Mouse (Mus musculus) lung, postnatal 0 days (tissue): ENCODE data around the gene Rilp.

Source experiments
- CTCF ChIP-seq: IDR thresholded peaks from 2 replicates; pipeline ENCODE4 v1.5.1; 2016; ENCODE audit warnings: antibody characterized with exemption, mild to moderate bottlenecking
- EP300 ChIP-seq: IDR thresholded peaks from 2 replicates; pipeline ENCODE4 v1.6.1; 2016; ENCODE audit warnings: antibody characterized with exemption, mild to moderate bottlenecking, control low read depth

DNA sequence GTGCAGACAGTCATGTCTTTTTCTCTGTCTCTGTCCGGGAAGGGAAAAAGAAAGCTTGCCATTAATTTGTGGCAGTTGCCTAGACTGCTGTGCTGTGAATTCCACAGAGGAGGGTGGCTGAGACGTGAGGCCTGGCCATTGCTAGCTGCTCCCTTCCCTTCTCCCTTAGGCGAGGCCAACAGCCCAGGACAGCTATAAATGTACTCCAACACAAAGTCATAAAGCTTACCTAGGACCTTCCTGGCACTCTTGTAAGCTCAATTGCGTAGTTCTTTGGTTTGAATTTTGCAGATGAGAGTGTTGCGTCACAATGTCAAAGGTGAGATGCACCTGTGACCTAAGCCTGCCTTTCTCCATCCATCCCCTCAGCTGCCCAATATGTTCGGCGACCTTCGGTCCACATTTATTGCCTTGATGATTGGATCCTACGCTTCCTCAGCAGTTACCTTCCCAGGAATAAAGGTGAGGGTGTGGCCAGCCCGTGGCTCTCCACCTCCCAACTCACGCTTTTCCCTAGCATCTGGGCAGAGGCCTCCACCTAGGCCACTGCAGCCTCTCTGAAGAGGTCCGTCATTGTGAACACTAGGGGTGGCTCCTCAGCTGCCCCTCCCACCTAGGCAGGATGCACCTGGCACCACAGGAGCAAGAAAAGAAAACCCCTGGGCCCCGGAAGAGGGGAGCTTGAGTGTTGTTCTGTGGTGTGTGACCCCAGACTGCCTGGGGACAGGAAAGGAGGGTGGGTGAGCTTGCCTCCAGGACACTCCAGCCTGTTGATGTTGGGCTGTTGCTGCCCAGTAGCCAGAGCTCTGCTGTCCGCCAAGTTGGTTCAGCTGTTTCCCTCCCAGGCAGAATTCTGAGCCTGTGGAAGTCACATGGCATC, 50.9 kb downstream of the Rilp start:
- TF ChIP-seq EP300: no peak
- no peak for TF ChIP-seq CTCF
